Mouse (Mus musculus): ENCODE results near the gene Ccdc141.

DNA sequence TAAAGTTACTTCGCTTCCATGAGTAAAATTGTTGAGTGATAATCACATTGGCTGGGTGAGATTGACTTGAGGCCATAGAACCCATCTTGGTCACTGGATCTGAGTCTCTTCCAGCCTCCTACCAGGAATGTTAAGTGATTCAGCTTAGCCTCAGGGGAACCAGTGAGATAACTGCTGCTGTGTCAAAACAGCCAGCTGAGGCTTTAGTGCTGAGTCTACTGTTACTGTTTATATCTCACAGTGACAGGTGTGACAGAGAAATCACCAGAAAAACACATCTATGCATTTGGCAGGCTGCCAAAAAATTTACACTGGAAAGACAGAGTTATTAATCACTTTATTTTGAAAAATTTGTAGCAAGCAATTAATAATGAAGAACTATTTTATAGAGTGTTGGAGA is 43.5 kb downstream of the Ccdc141 start:
- no peak for TF ChIP-seq POLR2A (IDR thresholded peaks at IDR 0.05; ENCODE audit: insufficient read length, low read depth)
- no peak for TF ChIP-seq E2F4 (IDR thresholded peaks at IDR 0.05; ENCODE audit: insufficient read depth)
- peak; percentile 73 for TF ChIP-seq TCF12 (IDR thresholded peaks at IDR 0.05; ENCODE audit: insufficient read depth, poor library complexity, severe bottlenecking)
- TF ChIP-seq SRF (IDR thresholded peaks at IDR 0.05; ENCODE audit: control insufficient read depth, insufficient read length, low read depth), result no peak
- TF ChIP-seq MAX (IDR thresholded peaks at IDR 0.05; ENCODE audit: low read depth), result no peak
- TF ChIP-seq POLR2AphosphoS2 (IDR thresholded peaks at IDR 0.05; ENCODE audit: insufficient read length, low read depth), result no peak
- no peak for TF ChIP-seq USF1 (IDR thresholded peaks at IDR 0.05; ENCODE audit: low read depth)
- peak; percentile 74 to 86 (median 84) for TF ChIP-seq MYOD1 (IDR thresholded peaks at IDR 0.05; ENCODE audit: control insufficient read depth in 1 of 3, insufficient read length in 2 of 3, low read depth in 2 of 3)
- no peak for TF ChIP-seq REST (IDR thresholded peaks at IDR 0.05; ENCODE audit: insufficient read depth, insufficient read length)
- TF ChIP-seq MYOG (IDR thresholded peaks at IDR 0.05; ENCODE audit: control insufficient read depth in 1 of 3, insufficient read depth in 1 of 3, insufficient read length in 2 of 3, low read depth in 2 of 3), result peak in 2 of 3 experiments; percentile 41 to 95
- TF ChIP-seq TCF3 (IDR thresholded peaks at IDR 0.05; ENCODE audit: insufficient read length, low read depth), result peak; percentile 38
- TF ChIP-seq CEBPB (IDR thresholded peaks at IDR 0.05; ENCODE audit: insufficient read depth, poor library complexity, severe bottlenecking), result no peak

Data from myocyte (in vitro differentiated cells).